Mouse (Mus musculus) cerebellum, adult 18-20 months (tissue): ENCODE results near the gene Tnip2.

Experiments
- DNase-seq, 2 experiments: peaks; one replicate each; pipeline ENCODE4 v3.0.0; 2021

Tnip2 gene

GRCm38 (mm10) chr5:34446207-34446606, 67.6 kb downstream of the Tnip2 start:
- DNase-seq: no peak
